Mouse (Mus musculus) gastrocnemius, postnatal 4 days (tissue): ENCODE data around the gene Faim2. TPM values are rescaled to one million over a fixed set of nuclear protein-coding genes. Genes with fewer than 3 reads are reported as not detected.

Experiments
- DNase-seq, 2 experiments: peaks; one replicate each; pipeline ENCODE4 v3.0.0; 2021 to 2022; ENCODE audit warnings: low spot score in 2 of 2, mixed read lengths in 2 of 2
- total RNA-seq, 2 experiments: library from RNA; stranded (reverse); gene quantifications; 2 replicates each; pipeline ENCODE4 v1.2.3; 2021

Gene Faim2
- total RNA-seq, 2 experiments from 2014 or later, result not detected

GRCm38 (mm10) chr15:99469736-99470135, 58.2 kb downstream of the Faim2 start:
- no peak for DNase-seq

- DNase-seq, result peak; percentile 69 to 86
Observed at GRCm38 (mm10) chr15:99469067-99469466, 58.9 kb downstream of the Faim2 start.

- DNase-seq, result no peak
Observed at GRCm38 (mm10) chr15:99463194-99463593, 64.8 kb downstream of the Faim2 start.

GRCm38 (mm10) chr15:99457606-99458401, 70.2 kb downstream of the Faim2 start, which contains the start of gene Nckap5l:
Gene Nckap5l, minus strand, starts transcription at chr15:99457748.
- DNase-seq, result peak; percentile 93 to 94

DNA sequence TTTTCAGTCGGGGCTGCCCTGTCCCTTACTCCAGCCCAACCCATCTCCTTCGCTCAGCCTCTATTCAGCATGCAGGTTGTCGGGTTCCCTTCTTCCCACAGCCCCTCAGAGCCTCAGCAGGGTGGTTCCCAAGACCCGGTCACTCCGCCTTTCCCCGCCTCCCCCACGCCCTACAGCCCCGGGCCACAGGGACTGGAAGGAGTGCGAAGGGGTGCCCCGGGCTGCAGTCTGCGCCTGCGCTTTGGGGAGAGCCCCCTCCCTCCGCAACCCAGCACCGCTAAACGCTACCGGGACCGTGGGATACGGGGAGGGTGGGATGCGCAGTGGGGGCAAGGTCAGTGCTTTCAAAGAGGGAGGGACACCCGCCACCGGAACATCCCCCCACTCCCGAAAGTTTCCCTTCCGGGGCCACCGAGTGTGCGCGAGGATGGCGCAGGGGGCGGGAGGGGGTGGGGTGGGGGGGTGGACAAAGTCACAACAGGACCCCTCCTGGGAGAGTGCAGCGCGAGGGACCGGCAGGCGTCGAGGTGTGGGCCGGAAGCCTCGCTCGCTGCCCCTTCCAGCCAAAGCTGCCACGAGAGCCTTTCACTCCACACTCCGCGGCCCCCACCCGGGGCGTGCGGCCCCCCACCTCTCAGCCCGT, 70.9 kb downstream of the Faim2 start:
- peak; percentile 51 to 80 for DNase-seq

GRCm38 (mm10) chr15:99456338-99456962, 71.5 kb downstream of the Faim2 start:
- DNase-seq, result peak in 1 of 2 experiments; percentile 34

- DNase-seq, result no peak
Observed at GRCm38 (mm10) chr15:99455415-99455814, 72.5 kb downstream of the Faim2 start.

GRCm38 (mm10) chr15:99454585-99455279, 73.2 kb downstream of the Faim2 start:
- no peak for DNase-seq

DNA sequence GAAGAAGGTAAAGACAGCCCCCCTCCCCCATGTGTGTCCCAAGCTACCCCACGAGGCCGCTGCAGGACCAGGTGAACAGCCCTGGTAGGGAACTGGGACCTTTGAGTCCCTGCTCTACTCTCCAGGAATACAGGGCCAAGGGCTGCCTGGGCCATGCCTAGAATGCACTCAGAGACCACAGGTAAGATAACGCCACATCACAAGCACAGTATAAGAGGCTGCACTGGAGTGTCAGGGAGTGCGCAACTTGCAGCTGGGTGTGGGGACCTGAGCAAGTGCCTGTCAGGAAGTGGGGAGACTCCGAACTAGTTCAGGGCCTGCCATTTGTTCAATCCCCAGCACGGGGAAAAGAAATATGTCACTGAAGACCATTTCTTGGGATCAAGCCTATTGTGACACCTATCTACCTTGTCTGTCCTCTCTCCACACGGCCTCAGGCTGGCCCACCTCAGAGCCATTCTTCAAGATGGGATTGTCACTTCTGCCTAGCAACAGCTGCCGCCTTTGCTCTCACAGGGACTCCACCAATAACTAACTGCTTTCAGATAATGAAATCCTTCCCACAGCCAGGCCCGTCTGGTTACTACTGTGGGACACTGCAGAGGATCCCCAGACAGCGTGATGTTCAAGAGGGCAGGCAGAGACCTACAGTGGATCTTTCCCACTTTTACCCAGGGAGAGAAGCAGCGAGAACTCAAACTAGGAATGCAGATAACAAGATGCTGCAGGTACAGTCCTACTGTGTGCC, 74.6 kb downstream of the Faim2 start:
- no peak for DNase-seq

DNA sequence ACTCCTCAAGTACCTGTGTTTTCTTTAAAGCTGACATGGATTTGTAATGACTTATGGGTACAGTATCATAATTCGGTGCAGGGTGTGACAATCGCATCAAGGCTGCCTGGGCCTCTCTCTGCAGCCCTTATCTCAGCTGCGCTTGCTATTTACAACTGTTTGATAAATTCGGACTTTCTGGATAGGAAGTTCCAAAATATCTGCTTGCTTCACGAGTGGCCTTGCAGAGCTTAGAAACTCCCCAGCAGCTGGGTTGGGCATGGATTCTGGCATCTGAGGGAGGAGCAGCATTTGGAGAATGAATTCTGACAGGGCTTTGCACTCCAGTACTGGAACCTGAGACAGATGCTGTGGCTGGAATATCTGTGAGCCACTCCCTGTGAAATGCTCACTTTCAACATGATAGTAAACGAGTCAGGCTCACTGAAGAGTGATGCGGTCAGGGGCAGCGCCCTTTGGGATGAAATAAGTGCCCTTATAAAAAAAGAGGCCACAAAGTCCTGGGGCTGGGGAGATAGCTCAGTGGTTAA, 78.1 kb downstream of the Faim2 start:
- no peak for DNase-seq

DNA sequence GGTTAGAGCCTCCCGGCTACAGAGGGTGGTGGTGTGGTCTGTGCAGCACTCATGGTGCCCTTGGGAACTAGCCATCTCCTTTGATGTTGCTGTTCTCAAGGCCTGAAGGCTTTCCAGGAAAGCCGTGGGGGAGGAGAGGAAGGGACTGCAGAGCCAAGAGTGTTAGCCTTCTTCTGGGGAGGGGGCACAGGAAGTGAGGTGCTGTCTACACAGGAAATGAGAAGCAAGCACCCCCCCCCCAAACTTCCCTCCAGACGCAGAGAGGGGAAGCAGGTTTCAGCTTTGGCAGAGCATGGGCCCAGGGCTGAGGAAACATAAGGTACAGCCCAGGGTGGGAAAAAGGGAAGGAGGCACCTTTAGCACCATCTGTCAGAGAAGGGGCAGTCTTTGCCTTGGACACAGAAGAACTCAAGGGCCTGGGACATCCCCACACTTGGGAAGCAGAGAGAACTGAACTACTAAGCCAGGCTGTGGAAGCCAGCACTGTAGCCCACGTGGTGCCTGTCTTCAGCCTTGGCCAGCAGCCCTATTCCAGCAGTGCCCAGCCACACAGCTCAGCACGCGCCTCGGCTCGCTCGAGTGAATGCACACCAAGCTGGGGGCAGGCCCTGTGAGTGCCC, 78.7 kb downstream of the Faim2 start:
- DNase-seq, result peak in 1 of 2 experiments; percentile 64

Other genes with a start within 250 kb of the Faim2 start
- gene Prpf40b, start 233.1 kb downstream of the Faim2 start, total RNA-seq, result 10 to 100 TPM; 32.6 to 34.5 TPM
- gene Fam186b, start 232.3 kb downstream of the Faim2 start, total RNA-seq, result not detected
- 10 to 100 TPM; 32.3 to 35.7 TPM for gene Fmnl3, start 157.7 kb downstream of the Faim2 start, total RNA-seq
- 100 to 1,000 TPM; 205 to 215 TPM for gene Tmbim6, start 135.3 kb downstream of the Faim2 start, total RNA-seq
- gene Nckap5l, start 70.4 kb downstream of the Faim2 start, total RNA-seq, result 10 to 100 TPM; 37.2 to 39.4 TPM
- 1 to 10 TPM; 7.2 to 7.4 TPM for gene Bcdin3d, start 53.4 kb downstream of the Faim2 start, total RNA-seq
- not detected for gene Aqp2, start 50.9 kb upstream of the Faim2 start, total RNA-seq
- gene Aqp5, start 62.6 kb upstream of the Faim2 start, total RNA-seq, result not detected
- not detected for gene Aqp6, start 73.2 kb upstream of the Faim2 start, total RNA-seq
- gene Racgap1, start 123.5 kb upstream of the Faim2 start, total RNA-seq, result 10 to 100 TPM; 40.5 to 43.4 TPM
- 1 to 10 TPM in 1 of 2 experiments, under 1 TPM in 1; 0.91 to 1.9 TPM for gene Asic1, start 142.2 kb upstream of the Faim2 start, total RNA-seq
- gene Smarcd1, start 174.0 kb upstream of the Faim2 start, total RNA-seq, result 10 to 100 TPM; 26.9 to 34.7 TPM
- gene Gm17349, start 177.3 kb upstream of the Faim2 start, total RNA-seq, result 1 to 10 TPM; 2.5 to 2.9 TPM
- 100 to 1,000 TPM; 201 to 212 TPM for gene Gpd1, start 189.3 kb upstream of the Faim2 start, total RNA-seq
- 100 to 1,000 TPM; 125 to 144 TPM for gene Cox14, start 197.5 kb upstream of the Faim2 start, total RNA-seq
- 10 to 100 TPM; 24.3 to 27.5 TPM for gene Cers5, start 244.7 kb upstream of the Faim2 start, total RNA-seq